Mouse (Mus musculus) heart, adult 9 months (tissue): ENCODE measurements around the gene Fgf12.
A peak's percentile ranks its signal among the peaks of the same experiment; 100 is the strongest.

Experiments used
- DNase-seq, 2 experiments: peaks; one replicate each; pipeline ENCODE4 v3.0.0; 2022; ENCODE audit warnings: low spot score in 2 of 2

The Fgf12 gene

DNA sequence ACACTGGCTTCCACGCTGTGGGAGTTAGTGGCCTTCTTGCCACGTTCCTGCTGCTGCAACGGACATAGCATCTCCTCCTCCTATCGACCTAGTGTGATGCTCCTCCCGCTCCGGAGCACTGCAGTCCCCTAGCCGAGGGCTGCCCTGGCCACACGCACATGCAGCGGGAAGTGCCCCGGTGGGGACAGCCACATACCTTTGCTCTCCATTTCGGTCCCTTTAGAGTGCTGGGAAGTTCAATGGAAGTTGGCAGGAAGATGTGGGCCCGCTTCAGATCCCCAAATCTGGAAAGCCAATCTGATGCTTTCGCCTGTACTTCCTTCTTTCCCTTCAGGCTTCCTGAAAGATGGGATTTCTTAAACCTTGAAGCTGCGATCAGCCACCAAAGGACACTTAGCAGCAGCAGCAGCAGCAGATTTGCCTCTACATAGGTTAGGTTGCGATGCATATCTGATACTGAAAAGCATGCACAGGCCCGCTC, at the start of gene Fgf12:
Gene Fgf12, minus strand, starts transcription at position 431 of the 481 bp plus-strand sequence.
- no peak for DNase-seq

DNA sequence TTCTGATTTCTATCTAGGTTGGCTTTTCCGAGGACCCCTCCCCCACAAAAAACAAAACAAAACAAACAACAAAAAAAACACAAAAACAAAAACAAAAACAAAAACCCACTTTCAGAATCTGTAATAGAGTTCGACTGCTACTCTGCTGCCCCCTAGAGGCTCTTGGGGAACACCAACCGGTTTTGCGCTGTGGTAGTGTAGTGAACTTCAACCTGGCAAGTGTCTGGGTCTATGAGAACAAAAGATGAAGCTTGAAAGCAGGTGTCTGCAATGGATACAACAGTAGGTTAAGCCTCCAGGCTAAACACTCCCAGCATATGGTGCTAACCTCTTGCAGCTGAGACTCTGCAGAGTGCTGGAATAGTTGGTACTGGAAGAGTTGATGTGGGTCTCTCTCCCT, 40.2 kb upstream of the Fgf12 start:
- no peak for DNase-seq

GRCm38 (mm10) chr16:28770276-28770675, 17.4 kb upstream of the Fgf12 start:
- no peak for DNase-seq

- DNase-seq: no peak
These were observed 8.6 kb upstream of the Fgf12 start for GRCm38 (mm10) chr16:28761417-28761976.

DNA sequence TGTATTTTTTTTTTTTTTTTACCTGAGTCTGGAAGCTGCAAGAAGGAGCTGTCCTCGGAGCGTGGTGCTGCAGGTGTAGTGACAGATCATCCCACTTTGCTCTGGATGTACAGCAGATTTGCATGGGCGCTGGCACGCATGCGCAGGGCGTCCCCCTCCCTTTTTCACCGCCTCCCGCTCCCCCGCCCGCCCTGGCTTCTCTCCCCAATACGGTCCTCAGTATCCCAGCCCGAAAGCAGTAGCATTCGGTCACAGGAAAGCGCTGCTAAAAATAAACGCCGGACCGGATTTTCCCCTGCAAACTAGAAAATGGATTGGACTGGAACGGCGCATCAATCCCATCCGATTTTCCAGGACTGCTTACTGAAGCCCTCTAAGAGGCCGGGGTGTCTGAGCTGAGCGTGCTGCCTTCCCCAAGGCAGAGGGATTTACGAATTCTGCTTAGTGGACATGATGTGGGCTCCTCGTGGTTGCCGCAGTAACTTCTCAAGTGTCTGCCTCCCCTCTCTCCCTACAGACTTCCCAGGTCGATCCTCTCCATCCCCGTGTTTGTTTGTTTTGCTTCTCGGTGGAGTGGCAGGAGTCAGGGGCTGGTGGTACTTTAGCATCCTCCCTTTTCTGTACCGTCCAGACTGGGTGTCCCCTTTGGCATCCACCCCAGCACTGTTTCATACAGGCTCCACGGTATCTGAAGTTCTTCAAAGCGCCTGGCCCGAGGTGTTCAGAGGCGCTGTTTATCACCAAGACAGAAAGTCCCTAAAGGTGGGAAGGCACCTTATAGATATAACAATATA, 453 bp upstream of the Fgf12 start:
- DNase-seq: peak; percentile 19 to 33

GRCm38 (mm10) chr16:28734461-28734860, 18.4 kb downstream of the Fgf12 start:
- DNase-seq: no peak

GRCm38 (mm10) chr16:28726792-28727191, 26.1 kb downstream of the Fgf12 start:
- DNase-seq: no peak

DNA sequence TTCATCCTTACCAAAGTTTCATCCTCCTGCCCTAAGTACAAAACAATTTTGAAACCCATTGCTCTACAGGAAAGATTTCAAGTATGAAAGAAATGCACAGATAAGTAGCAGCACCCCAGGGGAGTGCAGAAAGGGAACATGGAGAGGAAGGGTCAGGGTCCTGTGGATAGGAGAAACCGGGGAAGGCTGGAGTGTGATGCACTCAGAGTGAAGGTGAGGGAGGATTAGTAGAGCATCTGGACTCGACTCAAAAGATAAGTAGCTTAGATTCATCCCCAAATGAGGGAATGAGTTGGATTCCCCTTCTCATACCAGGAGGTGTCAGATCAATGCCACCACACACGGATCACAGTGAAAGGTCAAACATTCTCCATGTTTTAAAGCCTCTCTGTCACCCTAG, 46.2 kb downstream of the Fgf12 start:
- no peak for DNase-seq

GRCm38 (mm10) chr16:28700346-28700745, 52.5 kb downstream of the Fgf12 start:
- no peak for DNase-seq

DNA sequence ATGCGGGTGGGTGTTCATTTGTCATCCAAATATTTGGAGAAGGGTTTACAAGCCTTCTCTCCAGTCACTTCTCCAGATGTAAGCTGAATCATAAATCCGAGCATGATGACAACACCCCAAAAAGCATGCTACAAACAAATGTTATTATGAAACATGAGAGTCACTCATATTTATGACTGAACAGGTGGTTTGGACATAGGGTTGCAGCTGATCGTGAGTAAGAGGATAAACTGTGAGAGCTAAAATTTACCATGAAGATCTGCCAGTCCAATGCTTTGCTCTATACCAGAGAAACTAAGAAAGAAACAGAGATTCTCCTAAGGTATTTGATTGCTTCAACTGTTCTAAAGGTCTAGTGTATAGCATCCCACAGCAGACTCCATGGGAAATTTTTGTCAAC, 56.0 kb downstream of the Fgf12 start:
- DNase-seq: no peak

DNA sequence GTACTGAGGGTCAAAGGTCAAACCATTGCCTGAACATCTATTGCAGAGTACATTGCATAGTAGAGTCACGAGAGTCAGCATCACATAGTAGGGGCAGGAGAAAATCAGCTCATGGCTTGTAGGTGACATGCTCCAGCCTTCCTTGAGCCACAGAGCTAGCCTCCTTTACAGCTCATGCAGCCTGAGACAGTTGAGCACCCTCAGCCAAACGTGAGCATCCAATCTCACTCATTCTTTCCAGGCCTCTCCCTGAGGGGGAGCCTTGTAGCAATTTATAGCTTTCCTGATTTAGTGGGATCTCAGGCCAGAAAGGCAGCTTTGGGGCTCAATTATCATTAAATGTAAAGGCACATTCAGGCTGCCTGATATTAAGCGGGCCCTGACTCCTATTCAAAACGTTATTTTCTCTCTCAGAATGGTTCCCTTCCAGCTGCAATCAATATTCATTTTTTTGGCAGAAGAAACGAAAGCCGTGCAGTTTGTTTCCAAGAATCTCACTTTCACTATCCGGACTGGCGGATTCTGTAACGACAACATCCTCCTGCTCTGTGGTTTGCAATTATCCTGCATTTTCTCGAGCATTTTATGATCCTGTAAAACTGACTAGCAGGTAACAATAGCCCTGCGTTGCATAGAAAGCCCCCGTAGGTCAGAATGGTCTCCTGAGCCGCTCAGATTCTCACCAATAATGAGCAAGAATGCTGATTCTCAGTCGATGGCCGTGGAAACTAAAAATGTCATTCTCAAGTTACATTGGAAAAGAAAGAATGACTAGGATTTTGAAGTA, 58.6 kb downstream of the Fgf12 start:
- DNase-seq: peak in 1 of 2 experiments; percentile 7

GRCm38 (mm10) chr16:28688861-28689385, 63.9 kb downstream of the Fgf12 start:
- DNase-seq: peak in 1 of 2 experiments; percentile 1

DNA sequence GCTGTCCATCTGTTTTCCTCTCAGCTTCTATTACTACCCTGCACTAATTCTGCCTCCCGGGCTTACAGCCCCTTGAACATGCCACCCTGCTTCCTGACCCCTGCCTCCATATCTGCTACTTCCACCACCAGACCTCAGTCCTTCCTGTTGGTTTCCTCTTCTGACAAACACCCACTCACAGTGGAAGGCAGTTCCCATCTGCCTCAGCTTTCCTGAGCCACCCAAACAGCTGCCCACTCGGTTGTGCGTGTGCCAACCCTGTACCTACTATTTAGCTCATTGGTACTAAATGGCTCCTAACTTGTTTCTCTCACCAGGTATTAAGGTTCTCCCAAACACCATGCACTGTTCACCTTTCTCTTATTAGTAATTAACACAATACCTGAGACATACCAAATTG, 71.2 kb downstream of the Fgf12 start:
- no peak for DNase-seq

- no peak for DNase-seq
These were observed 84.0 kb downstream of the Fgf12 start for GRCm38 (mm10) chr16:28668815-28669347.

DNA sequence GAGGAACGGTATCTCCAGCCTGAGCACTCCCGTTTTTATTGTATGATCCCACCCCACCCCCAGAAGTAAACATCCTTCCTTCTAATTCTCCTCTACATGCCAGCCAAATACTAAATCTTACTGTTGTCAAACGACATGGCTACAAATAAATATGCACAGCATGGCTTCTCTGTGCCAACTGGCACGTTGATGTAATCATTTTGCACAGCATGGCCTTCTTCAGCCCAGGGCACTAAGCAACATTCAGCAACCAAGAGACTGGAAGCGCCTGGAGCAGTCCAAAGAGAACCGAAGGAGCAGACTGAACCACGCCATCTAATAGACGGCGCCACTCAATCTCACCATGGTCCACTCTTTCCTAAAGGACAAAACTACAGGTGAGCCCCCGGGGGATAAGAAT, 100.2 kb downstream of the Fgf12 start:
- DNase-seq: no peak

GRCm38 (mm10) chr16:28650589-28650988, 102.3 kb downstream of the Fgf12 start:
- no peak for DNase-seq

- DNase-seq: no peak
These were observed 107.8 kb downstream of the Fgf12 start for GRCm38 (mm10) chr16:28645030-28645429.

DNA sequence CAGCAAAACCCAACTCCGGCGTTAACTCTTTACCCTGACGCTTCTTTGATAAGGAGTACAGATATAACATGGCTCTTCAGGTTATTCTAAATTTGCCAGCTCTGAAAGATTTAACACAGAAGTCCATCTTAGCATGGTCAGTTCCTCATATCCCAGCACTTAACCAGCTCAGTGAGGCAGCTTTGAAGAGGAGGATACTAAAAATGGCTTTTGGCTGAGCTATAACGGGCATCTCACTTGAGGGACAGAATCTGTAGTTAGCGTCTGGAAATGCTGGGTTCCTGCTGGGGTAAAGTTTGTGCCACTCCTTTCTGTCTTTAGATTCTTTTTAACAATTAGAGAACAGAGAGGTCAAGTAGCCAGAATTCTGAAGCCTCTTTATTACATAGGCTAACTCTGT, 121.1 kb downstream of the Fgf12 start:
- no peak for DNase-seq

DNA sequence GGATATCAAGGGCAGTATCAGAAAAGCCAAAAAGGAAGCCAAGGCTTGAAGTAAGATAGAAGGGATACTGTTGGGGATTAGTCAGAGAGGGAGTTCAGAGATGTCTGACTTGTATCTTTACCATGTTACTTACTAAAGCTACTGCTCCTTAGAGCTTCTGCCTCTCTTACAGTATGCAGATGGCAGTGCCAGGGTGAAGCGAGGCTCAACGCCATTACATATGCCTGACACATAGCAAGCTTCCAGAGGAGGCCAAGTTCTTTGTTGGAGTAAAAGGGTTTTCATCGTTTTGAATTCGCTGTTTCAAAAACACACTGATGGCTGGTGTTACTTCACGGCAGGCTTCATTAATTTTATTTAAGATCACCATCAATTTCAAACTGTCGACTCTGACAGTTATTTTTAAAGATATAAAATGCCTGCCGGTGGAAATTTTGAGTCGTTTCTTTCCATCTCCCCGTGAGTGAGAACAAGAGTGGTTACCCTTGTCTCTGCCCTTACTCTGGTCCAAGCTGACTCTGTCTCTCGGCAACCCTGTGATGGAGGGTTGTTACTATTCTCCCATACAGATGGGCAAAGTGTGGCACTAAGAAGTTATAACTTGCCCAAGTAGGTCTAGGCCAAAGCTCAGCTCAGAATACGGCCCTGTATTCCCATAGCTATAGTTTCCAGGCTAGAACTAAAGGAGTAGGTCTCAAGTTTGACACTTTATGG, 121.9 kb downstream of the Fgf12 start:
- DNase-seq: no peak

GRCm38 (mm10) chr16:28626259-28626658, 126.6 kb downstream of the Fgf12 start:
- DNase-seq: no peak

- DNase-seq: no peak
These were observed 127.2 kb downstream of the Fgf12 start for GRCm38 (mm10) chr16:28625689-28626088.
